Mouse (Mus musculus): Measurements from ENCODE around the gene Gm16503. TPM values are rescaled to one million over a fixed set of nuclear protein-coding genes. Genes with fewer than 3 reads are reported as not detected.
"Not testable (repeated sequence)": the region's sequence is repeated elsewhere in the genome, so short reads cannot be mapped to it uniquely, and the experiment has no call there.

The Gm16503 gene
- polyA plus RNA-seq (2015; fragmentation: Nextera tagmentation; extraction: Ambion mirVana): 0.16 and 0.31 TPM in 2 replicates

DNA sequence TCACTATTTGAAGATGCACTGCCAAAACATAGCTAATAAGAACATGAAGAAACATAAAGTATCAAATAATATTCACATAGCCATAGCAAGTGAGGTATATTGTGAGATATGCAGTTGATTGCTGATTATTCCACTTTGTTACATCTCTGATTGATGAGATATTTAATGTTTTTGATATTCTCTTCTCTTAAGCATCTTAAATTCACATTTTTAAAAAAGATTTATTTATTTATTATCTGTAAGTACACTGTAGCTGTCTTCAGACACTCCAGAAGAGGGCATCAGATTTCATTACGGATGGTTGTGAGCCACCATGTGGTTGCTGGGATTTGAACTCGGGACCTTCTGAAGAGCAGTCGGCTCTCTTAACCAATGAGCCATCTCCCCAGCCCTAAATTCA, at the start of gene Gm16503:
Gene Gm16503, plus strand, starts transcription at position 301 of the 400 bp plus-strand sequence.
- WGBS: 81% methylated on average over 3 of the region's 3 CpGs
- not testable (repeated sequence) for H3K4me3 ChIP-seq (replicated peaks); H3K9ac ChIP-seq; H3K27me3 ChIP-seq; H3K4me1 ChIP-seq; H3K27ac ChIP-seq (replicated peaks); ATAC-seq (ENCODE audit: insufficient number of reproducible peaks, low FRiP score, low TSS enrichment, low read depth); H3K36me3 ChIP-seq; H3K4me2 ChIP-seq (replicated peaks)
- peaks cover 33% of the 10 kb centered on the region for H3K9me3 ChIP-seq (replicated peaks)

DNA sequence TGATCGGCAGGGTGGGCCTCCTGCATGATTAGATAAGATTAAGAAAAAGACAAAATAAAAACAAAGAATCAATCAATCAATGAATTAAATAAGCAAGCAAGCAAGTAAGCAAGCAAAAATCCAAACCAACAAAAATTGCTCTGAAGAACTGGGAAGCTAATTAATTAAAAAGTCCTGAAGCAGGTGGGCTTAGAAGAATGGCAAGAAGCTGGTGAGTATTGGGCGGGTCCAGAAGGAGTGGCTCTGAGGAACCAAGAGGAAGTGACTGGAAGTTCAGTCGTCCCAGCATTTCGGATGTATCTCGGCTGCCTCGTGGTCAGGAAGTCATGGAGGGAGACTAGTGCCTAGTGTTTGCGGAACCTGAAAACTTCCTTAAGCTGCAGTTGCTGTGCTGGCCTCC, 47.9 kb upstream of the Gm16503 start, which contains the start of gene Zfp982:
Gene Zfp982, plus strand, starts transcription at position 301 of the 400 bp plus-strand sequence.
- H3K27me3 ChIP-seq; H3K27ac ChIP-seq (replicated peaks); ATAC-seq (ENCODE audit: insufficient number of reproducible peaks, low FRiP score, low TSS enrichment, low read depth); H3K4me2 ChIP-seq (replicated peaks); H3K4me3 ChIP-seq (replicated peaks); H3K36me3 ChIP-seq; H3K9ac ChIP-seq; H3K4me1 ChIP-seq: not testable (repeated sequence)
- 79% methylated on average over 7 of the region's 7 CpGs for WGBS
- H3K9me3 ChIP-seq (replicated peaks): peaks cover 40% of the 10 kb centered on the region

DNA sequence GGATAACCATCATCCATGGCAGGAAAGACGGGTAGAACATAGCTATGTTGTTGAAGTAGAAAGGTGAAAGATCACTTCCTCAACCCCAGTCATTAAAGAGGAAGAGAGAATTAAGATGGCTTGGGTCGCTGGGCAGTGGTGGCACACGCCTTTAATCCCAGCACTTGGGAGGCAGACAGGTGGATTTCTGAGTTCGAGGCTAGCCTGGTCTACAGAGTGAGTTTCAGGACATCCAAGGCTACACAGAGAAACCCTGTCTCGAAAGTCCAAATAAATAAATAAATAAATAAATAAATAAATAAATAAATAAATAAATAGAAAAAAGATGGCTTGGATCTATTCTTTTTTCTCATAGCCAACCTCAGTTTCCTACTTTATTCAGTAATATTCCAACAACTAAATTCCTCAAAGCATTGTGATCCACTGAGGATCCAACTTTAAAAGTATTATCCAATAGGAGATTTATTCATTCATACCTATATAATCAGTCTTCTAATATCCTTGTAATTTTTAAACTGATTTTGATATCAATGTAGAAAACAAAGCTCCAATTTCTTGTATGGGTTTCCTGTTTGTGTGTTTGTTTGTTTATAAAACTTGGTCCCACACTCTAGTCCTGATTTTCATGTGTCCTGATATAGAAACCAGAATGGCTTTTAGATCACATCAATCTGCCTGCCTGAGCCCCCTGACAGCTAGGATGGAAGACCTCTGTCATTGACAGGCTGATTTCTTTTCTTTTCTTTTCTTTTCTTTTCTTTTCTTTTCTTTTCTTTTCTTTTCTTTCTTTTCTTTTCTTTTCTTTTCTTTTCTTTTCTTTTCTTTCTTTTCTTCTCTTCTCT, 41.0 kb upstream of the Gm16503 start:
- H3K4me1 ChIP-seq; H3K9ac ChIP-seq; H3K27ac ChIP-seq (replicated peaks); H3K36me3 ChIP-seq; H3K4me3 ChIP-seq (replicated peaks); H3K27me3 ChIP-seq; ATAC-seq (ENCODE audit: insufficient number of reproducible peaks, low FRiP score, low TSS enrichment, low read depth); H3K4me2 ChIP-seq (replicated peaks): not testable (repeated sequence)
- H3K9me3 ChIP-seq (replicated peaks): peaks cover 15% of the 10 kb centered on the region; the same call in 1 of the 2 replicates
- WGBS: 83% methylated on average over 5 of the region's 5 CpGs

DNA sequence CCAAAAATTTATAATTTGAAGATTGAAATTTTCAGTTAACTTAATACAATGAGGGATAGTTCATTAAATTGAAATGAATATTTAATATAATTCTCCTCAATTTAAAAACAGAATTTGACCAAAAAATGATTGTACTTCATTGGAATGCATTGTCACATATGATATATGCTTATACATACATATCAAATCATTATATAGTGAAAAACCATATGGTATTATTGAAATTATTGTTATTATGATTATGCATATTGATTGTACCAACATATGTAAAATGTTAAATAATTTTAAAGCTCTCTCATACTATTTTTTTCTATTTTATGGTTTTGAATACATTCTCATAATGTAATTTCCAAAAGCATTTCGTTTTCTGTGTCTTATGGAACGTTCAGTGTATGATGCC, 30.8 kb upstream of the Gm16503 start:
- WGBS: 76% methylated on average over 2 of the region's 2 CpGs
- no peak for ATAC-seq (ENCODE audit: insufficient number of reproducible peaks, low FRiP score, low TSS enrichment, low read depth)

DNA sequence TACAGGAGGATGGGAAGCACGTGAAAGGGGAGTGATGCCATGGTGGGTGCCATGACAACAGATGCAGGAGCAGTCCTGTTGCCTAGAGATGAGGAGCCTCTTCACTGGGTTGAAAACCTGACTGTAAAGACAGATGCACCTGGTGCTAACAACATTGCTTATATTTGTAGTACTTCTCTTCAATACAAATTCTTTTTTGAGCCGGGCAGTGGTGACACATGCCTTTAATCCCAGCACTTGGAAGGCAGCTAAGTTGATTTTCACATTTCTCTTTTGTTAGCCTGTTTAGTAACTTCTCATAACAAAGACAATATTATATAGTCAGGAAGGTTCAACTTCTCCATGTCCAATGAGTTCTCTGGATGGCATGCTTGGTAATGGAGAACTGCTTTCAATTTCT, 21.0 kb upstream of the Gm16503 start:
- Histone ChIP-seq H3K27ac (replicated peaks) (no peak overlapping the region), H3K27me3 (no peaks in the 10 kb centered on the region), H3K36me3 (no peaks in the 10 kb centered on the region), H3K9me3 (replicated peaks) (peaks cover 56% of the 10 kb centered on the region), H3K4me1 (no peaks in the 10 kb centered on the region), H3K4me3 (replicated peaks) (no peak overlapping the region), H3K4me2 (replicated peaks) (no peak overlapping the region), H3K9ac (no peak overlapping the region)
- 70% methylated on average over 2 of the region's 2 CpGs for WGBS
- ATAC-seq (ENCODE audit: insufficient number of reproducible peaks, low FRiP score, low TSS enrichment, low read depth): peak; percentile 9; the same call in 1 of the 2 replicates

More for the DNA sequence above, 30.8 kb upstream of the Gm16503 start:
- H3K9me3 ChIP-seq (replicated peaks): peaks cover 16% of the 10 kb centered on the region
- H3K4me2 ChIP-seq (replicated peaks): no peak overlapping the region
- no peak overlapping the region for H3K4me3 ChIP-seq (replicated peaks)
- no peak overlapping the region for H3K9ac ChIP-seq
- H3K27me3 ChIP-seq: no peaks in the 10 kb centered on the region
- H3K36me3 ChIP-seq: no peaks in the 10 kb centered on the region
- H3K4me1 ChIP-seq: no peaks in the 10 kb centered on the region
- no peak overlapping the region for H3K27ac ChIP-seq (replicated peaks)

DNA sequence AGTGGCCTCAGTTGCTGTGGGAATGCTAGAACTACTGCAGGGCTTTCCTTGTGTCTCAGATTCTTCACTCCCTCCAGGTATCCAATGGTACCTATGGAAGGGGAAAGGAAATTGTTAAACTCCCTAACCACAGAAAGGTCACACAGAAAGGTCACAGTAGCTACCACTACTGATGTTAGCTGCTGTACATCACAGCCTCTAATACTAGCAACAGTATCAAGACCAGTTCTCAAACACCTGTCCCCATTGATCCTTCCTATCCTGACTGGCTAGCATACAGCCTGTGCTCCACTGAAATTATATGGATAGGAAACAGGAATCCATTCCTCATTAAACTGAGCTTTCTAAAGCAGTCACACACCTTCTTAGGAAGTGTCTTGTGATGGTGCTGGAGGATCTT, 19.9 kb upstream of the Gm16503 start:
- peak; percentile 5; the same call in 1 of the 2 replicates for ATAC-seq (ENCODE audit: insufficient number of reproducible peaks, low FRiP score, low TSS enrichment, low read depth)
- peaks cover 62% of the 10 kb centered on the region for H3K9me3 ChIP-seq (replicated peaks)

DNA sequence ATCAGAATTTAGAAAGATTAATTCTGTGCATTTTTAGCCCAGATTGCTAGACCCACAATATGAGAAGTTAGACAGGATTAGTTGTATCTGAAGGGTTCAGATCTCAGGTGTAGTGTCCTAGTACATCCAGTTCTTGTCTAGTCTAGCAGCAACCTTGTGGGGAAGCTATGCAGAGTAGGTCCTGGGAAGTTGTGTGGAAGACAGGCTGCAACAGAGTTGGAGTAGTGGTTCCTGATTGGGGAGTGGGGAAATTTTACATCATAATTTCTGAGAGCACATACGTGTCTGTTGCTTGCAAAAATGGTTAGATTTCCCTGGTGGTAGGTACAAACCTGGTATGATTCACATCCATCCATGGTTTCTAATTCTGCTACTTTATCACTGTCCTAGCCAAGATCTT, 14.9 kb upstream of the Gm16503 start:
- H3K9ac ChIP-seq: no peak overlapping the region
- H3K9me3 ChIP-seq (replicated peaks): peaks cover 53% of the 10 kb centered on the region
- ATAC-seq (ENCODE audit: insufficient number of reproducible peaks, low FRiP score, low TSS enrichment, low read depth): no peak
- 74% methylated on average over 1 of the region's 1 CpGs for WGBS
- no peaks in the 10 kb centered on the region for H3K4me1 ChIP-seq
- H3K27ac ChIP-seq (replicated peaks): no peak overlapping the region
- H3K4me2 ChIP-seq (replicated peaks): no peak overlapping the region
- no peaks in the 10 kb centered on the region for H3K36me3 ChIP-seq
- no peaks in the 10 kb centered on the region for H3K27me3 ChIP-seq
- no peak overlapping the region for H3K4me3 ChIP-seq (replicated peaks)

More for the DNA sequence above, 19.9 kb upstream of the Gm16503 start:
- no peak overlapping the region for H3K4me2 ChIP-seq (replicated peaks)
- H3K9ac ChIP-seq: no peak overlapping the region
- H3K27me3 ChIP-seq: no peaks in the 10 kb centered on the region
- H3K4me3 ChIP-seq (replicated peaks): no peak overlapping the region
- no peak overlapping the region for H3K27ac ChIP-seq (replicated peaks)
- H3K36me3 ChIP-seq: no peaks in the 10 kb centered on the region
- H3K4me1 ChIP-seq: no peaks in the 10 kb centered on the region

DNA sequence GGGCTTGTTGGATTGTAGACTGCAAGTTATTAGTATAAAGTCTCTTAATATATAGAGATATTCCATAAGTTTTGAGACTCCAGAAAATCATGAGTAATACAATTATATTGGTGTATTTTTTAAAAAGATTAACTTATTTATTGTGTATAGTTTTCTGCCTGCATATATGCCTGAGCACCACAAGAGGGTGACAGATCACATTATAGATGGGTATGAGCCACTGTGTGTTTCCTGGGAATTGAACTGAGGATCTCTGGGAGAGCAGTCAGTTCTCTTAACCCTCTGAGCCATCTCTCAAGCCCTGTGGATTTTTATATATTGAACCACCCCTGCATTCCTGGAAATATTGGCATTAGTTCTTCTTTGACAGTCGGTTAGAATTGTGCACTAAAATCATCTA, 9.7 kb upstream of the Gm16503 start:
- no peak for ATAC-seq (ENCODE audit: insufficient number of reproducible peaks, low FRiP score, low TSS enrichment, low read depth)
- WGBS: 83% methylated on average over 1 of the region's 1 CpGs
- Histone ChIP-seq H3K4me3 (replicated peaks) (no peak overlapping the region), H3K9ac (no peak overlapping the region), H3K9me3 (replicated peaks) (peaks cover 28% of the 10 kb centered on the region), H3K36me3 (no peaks in the 10 kb centered on the region), H3K4me2 (replicated peaks) (no peak overlapping the region), H3K27ac (replicated peaks) (no peak overlapping the region), H3K4me1 (no peaks in the 10 kb centered on the region), H3K27me3 (no peaks in the 10 kb centered on the region)

DNA sequence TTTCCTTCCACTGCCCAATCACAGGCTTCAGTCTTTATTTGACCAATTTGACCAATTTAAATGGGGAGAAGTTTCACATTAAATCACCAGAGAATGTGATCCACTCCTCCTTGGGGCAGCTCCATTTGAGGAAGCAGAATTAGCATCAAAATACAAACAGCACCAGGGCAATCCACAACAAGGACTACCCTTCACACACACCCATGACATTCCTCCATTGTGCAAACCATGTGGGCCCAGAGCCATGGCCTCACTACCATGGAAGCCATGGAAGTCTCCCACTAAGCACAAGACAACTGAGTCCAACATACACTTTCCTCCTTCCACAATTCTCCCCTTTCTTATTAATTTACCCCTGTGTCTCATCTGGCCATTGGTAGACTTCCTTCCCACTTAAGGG, 4.1 kb upstream of the Gm16503 start:
- not testable (repeated sequence) for H3K4me1 ChIP-seq; H3K4me3 ChIP-seq (replicated peaks); ATAC-seq (ENCODE audit: insufficient number of reproducible peaks, low FRiP score, low TSS enrichment, low read depth); H3K4me2 ChIP-seq (replicated peaks); H3K27me3 ChIP-seq; H3K27ac ChIP-seq (replicated peaks); H3K9ac ChIP-seq; H3K36me3 ChIP-seq
- peaks cover 24% of the 10 kb centered on the region for H3K9me3 ChIP-seq (replicated peaks)

DNA sequence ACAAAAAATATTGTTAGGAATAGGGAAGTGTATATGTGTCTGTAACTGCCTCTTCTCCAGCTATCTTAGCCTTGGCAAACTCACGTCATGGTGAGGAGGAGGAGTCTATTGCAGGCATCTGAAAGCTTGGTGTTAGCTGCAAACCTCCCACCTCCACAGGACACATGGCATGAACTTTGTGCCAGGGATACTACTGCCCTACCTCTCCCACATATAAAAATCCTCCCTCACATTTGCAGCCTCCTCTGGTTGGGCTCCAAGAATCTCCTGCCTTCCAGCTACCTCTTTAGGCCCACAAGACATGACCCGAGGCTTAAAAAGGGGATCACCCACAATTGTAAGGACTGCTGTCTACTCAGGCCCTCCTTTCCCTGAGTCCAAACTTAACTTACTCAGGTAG, 2.3 kb upstream of the Gm16503 start:
- Histone ChIP-seq H3K36me3 (no peaks in the 10 kb centered on the region), H3K27me3 (no peaks in the 10 kb centered on the region), H3K9me3 (replicated peaks) (peaks cover 30% of the 10 kb centered on the region), H3K27ac (replicated peaks) (no peak overlapping the region), H3K4me1 (no peaks in the 10 kb centered on the region), H3K4me2 (replicated peaks) (no peak overlapping the region), H3K9ac (no peak overlapping the region), H3K4me3 (replicated peaks) (no peak overlapping the region)
- 75% methylated on average over 2 of the region's 2 CpGs for WGBS
- ATAC-seq (ENCODE audit: insufficient number of reproducible peaks, low FRiP score, low TSS enrichment, low read depth): no peak

DNA sequence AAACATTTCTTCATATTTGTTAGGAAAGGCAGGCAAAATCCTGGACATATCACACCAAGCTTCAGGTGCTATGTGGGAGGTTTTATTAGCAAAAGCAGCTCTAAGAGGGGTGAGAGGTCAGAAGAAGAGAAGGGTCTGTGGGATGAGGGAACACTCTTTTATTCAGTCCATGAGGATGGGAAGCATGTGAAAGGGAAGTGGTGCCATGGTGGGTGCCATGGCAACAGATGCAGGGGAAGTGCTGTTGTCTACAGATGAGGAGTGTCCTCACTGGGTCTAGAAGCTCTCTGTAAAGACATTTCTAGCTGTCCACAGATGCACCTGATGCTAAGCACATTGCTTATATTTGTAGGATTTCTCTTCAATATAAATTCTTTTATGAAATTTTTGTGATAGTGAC, 1.1 kb downstream of the Gm16503 start:
- ATAC-seq (ENCODE audit: insufficient number of reproducible peaks, low FRiP score, low TSS enrichment, low read depth): no peak

DNA sequence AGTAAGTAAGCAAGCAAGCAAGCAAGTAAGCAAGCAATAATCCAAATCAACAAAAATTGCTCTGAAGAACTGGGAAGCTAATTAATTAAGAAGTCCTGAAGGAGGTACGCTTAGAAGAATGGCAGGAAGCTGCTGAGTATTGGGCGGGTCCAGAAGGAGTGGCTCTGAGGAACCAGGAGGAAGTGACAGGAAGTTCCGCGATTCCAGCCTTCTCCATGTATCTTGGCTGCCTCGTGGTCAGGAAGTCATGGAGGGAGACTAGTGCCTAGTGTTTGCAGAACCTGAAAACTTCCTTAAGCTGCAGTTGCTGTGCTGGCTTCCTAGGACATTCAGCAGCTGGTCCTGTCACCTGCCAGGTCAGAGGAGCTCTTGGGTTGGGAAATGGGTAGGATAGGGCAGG, 13.1 kb downstream of the Gm16503 start, which contains the start of gene Zfp985:
Gene Zfp985, plus strand, starts transcription at position 207 of the 400 bp plus-strand sequence.
- H3K9me3 ChIP-seq (replicated peaks); H3K4me3 ChIP-seq (replicated peaks); H3K36me3 ChIP-seq; H3K4me2 ChIP-seq (replicated peaks); H3K27ac ChIP-seq (replicated peaks); H3K4me1 ChIP-seq; ATAC-seq (ENCODE audit: insufficient number of reproducible peaks, low FRiP score, low TSS enrichment, low read depth); H3K9ac ChIP-seq; H3K27me3 ChIP-seq: not testable (repeated sequence)
- WGBS: 75% methylated on average over 5 of the region's 5 CpGs

More for the DNA sequence above, 1.1 kb downstream of the Gm16503 start:
- no peaks in the 10 kb centered on the region for H3K4me1 ChIP-seq
- no peak overlapping the region for H3K27ac ChIP-seq (replicated peaks)
- no peak overlapping the region for H3K4me3 ChIP-seq (replicated peaks)
- H3K4me2 ChIP-seq (replicated peaks): no peak overlapping the region
- peaks cover 32% of the 10 kb centered on the region for H3K9me3 ChIP-seq (replicated peaks)
- no peaks in the 10 kb centered on the region for H3K36me3 ChIP-seq
- H3K27me3 ChIP-seq: no peaks in the 10 kb centered on the region
- no peak overlapping the region for H3K9ac ChIP-seq
